Mouse (Mus musculus) kidney, postnatal 0 days (tissue): ENCODE measurements around the gene Cpa5. TPM values are rescaled to one million over a fixed set of nuclear protein-coding genes. Genes with fewer than 3 reads are reported as not detected.

Experiments used
- ATAC-seq: fragments of 200-750 bp; cut with Nextera tagmentation; replicated peaks from 2 replicates; pipeline ENCODE4 v1.8.0; 2017; ENCODE audit warnings: low read depth, moderate number of reproducible peaks, moderate TSS enrichment, moderate library complexity; ENCODE audit not compliant: low FRiP score
- DNase-seq: peaks from one replicate; pipeline ENCODE4 v3.0.0-alpha.2; 2016; ENCODE audit warnings: low spot score
- H3K27ac ChIP-seq: fragments of 300-500 bp; sonication (generic); 2 replicates; pipeline ENCODE4 v1.5.1; 2014; ENCODE audit warnings: mild to moderate bottlenecking
- H3K27me3 ChIP-seq: fragments of 300-500 bp; sonication (generic); 2 replicates; pipeline ENCODE4 v1.6.1; 2014; ENCODE audit warnings: low read length, mixed read lengths; ENCODE audit not compliant: insufficient read depth
- H3K36me3 ChIP-seq: fragments of 300-500 bp; sonication (generic); 2 replicates; pipeline ENCODE4 v1.6.1; 2014; ENCODE audit warnings: low read length, mixed read lengths; ENCODE audit not compliant: insufficient read depth
- H3K4me1 ChIP-seq: fragments of 300-500 bp; sonication (generic); replicated peaks from 2 replicates; pipeline ENCODE4 v1.6.1; 2014; ENCODE audit warnings: antibody characterized with exemption, low read length, mixed read lengths; ENCODE audit not compliant: insufficient read depth
- H3K4me2 ChIP-seq: fragments of 300-500 bp; sonication (generic); 2 replicates; pipeline ENCODE4 v1.6.1; 2014; ENCODE audit warnings: mild to moderate bottlenecking, low read length, moderate library complexity, mixed read lengths
- H3K4me3 ChIP-seq: fragments of 300-500 bp; sonication (generic); replicated peaks from 2 replicates; pipeline ENCODE4 v1.5.1; 2014; ENCODE audit warnings: low read depth, low read length
- H3K9ac ChIP-seq: fragments of 300-500 bp; sonication (generic); 2 replicates; pipeline ENCODE4 v1.6.1; 2014; ENCODE audit warnings: low read depth, low read length
- H3K9me3 ChIP-seq: fragments of 300-500 bp; sonication (generic); replicated peaks from 2 replicates; pipeline ENCODE4 v1.6.1; 2016; ENCODE audit warnings: low read length, inconsistent platforms, mixed read lengths
- CTCF ChIP-seq: IDR thresholded peaks from 2 replicates; pipeline ENCODE4 v1.5.1; 2016; ENCODE audit warnings: antibody characterized with exemption, low read depth, mild to moderate bottlenecking, moderate library complexity
- WGBS: fragments of 180-500 bp; shearing (Covaris S2); extraction: QIAGEN DNeasy Blood & Tissue Kit; methylation state at CpG from one replicate; pipeline ENCODE4 v1.1.7; 2014; 5-methylcytosine and 5-hydroxymethylcytosine counted together
- polyA plus RNA-seq: library from polyadenylated mRNA; unstranded; fragments of >200 nt; fragmentation: Nextera tagmentation; extraction: Ambion mirVana; gene quantifications from 2 replicates; pipeline ENCODE4 v1.2.1, GENCODE M21; 2015

Gene Cpa5
- polyA plus RNA-seq, 1 experiment from 2014 or later: 0.28 TPM

- Histone ChIP-seq H3K27ac (no peak overlapping the region), H3K4me1 (no peaks in the 10 kb centered on the region), H3K4me3 (no peak overlapping the region), H3K9me3 (no peaks in the 10 kb centered on the region), H3K9ac (no peak overlapping the region), H3K36me3 (no peaks in the 10 kb centered on the region), H3K4me2 (no peak overlapping the region), H3K27me3 (no peaks in the 10 kb centered on the region)
- ATAC-seq (no peak), DNase-seq (peak; percentile 86)
- no peak for TF ChIP-seq CTCF
- WGBS: 33% methylated on average over 3 of the region's 3 CpGs
These were observed 10.8 kb upstream of the Cpa5 start for GRCm38 (mm10) chr6:30600033-30600432.

- no peaks in the 10 kb centered on the region for H3K36me3 ChIP-seq
- DNase-seq (no peak), ATAC-seq (no peak)
- H3K9me3 ChIP-seq: no peaks in the 10 kb centered on the region
- no peaks in the 10 kb centered on the region for H3K27me3 ChIP-seq
- H3K9ac ChIP-seq: no peak overlapping the region
- no peak overlapping the region for H3K4me3 ChIP-seq
- TF ChIP-seq CTCF: no peak
- H3K4me2 ChIP-seq: no peak overlapping the region
- H3K27ac ChIP-seq: no peak overlapping the region
- no peaks in the 10 kb centered on the region for H3K4me1 ChIP-seq
- WGBS: 81% methylated on average over 1 of the region's 1 CpGs
These were observed 9.8 kb upstream of the Cpa5 start for GRCm38 (mm10) chr6:30600995-30601394.

- Histone ChIP-seq H3K9me3 (no peaks in the 10 kb centered on the region), H3K27ac (no peak overlapping the region), H3K4me1 (0 out of 2 replicates have a peak, but pooled peaks cover 2% of the 10 kb centered on the region), H3K9ac (no peak overlapping the region), H3K4me2 (no peak overlapping the region), H3K27me3 (no peaks in the 10 kb centered on the region), H3K36me3 (no peaks in the 10 kb centered on the region), H3K4me3 (no peak overlapping the region)
- DNase-seq: no peak
- no peak for ATAC-seq
- 45% methylated on average over 7 of the region's 7 CpGs for WGBS
- TF ChIP-seq CTCF: no peak
These were observed 6.4 kb upstream of the Cpa5 start for GRCm38 (mm10) chr6:30604342-30604867.

DNA sequence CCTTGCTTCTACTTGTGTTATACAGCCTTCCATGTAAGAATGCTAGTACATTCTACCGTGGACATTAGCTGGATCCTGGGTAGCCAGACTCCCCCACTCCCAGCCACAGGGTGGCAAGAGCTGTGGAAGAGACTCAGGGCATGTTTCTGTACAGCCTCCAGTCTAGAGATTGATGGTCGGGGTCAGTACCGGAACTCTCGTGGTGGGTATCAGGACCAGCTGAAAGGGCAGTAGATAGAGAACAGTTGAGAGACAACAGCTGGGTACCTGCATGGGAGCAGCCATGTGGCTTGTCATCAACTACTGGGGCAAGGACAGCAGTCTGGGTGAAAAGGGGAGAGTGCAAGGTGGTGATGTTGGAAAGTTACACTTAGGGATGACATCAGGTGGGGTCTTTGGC, 5.7 kb upstream of the Cpa5 start:
- WGBS: 78% methylated on average over 4 of the region's 4 CpGs
- no peak overlapping the region for H3K27ac ChIP-seq
- no peak overlapping the region for H3K9ac ChIP-seq
- DNase-seq (no peak), ATAC-seq (no peak)
- no peak overlapping the region for H3K4me2 ChIP-seq
- H3K4me1 ChIP-seq: 0 out of 2 replicates have a peak, but pooled peaks cover 2% of the 10 kb centered on the region
- H3K36me3 ChIP-seq: no peaks in the 10 kb centered on the region
- no peak overlapping the region for H3K4me3 ChIP-seq
- H3K27me3 ChIP-seq: no peaks in the 10 kb centered on the region
- no peaks in the 10 kb centered on the region for H3K9me3 ChIP-seq
- TF ChIP-seq CTCF: no peak

- no peak for ATAC-seq
- Histone ChIP-seq H3K4me3 (no peak overlapping the region), H3K27me3 (no peaks in the 10 kb centered on the region), H3K36me3 (no peaks in the 10 kb centered on the region), H3K4me1 (0 out of 2 replicates have a peak, but pooled peaks cover 2% of the 10 kb centered on the region), H3K9me3 (no peaks in the 10 kb centered on the region), H3K27ac (no peak overlapping the region), H3K9ac (no peak overlapping the region), H3K4me2 (no peak overlapping the region)
- 63% methylated on average over 5 of the region's 5 CpGs for WGBS
- no peak for TF ChIP-seq CTCF
- DNase-seq: no peak
These were observed 5.1 kb upstream of the Cpa5 start for GRCm38 (mm10) chr6:30605672-30606071.

- Histone ChIP-seq H3K9ac (no peak overlapping the region), H3K4me1 (peaks cover 3% of the 10 kb centered on the region), H3K27ac (no peak overlapping the region), H3K4me3 (no peak overlapping the region), H3K4me2 (no peak overlapping the region), H3K36me3 (no peaks in the 10 kb centered on the region), H3K27me3 (no peaks in the 10 kb centered on the region), H3K9me3 (no peaks in the 10 kb centered on the region)
- TF ChIP-seq CTCF: no peak
- DNase-seq: no peak
- WGBS: 67% methylated on average over 5 of the region's 5 CpGs
- no peak for ATAC-seq
These were observed 402 bp downstream of the Cpa5 start for GRCm38 (mm10) chr6:30611212-30611611.

DNA sequence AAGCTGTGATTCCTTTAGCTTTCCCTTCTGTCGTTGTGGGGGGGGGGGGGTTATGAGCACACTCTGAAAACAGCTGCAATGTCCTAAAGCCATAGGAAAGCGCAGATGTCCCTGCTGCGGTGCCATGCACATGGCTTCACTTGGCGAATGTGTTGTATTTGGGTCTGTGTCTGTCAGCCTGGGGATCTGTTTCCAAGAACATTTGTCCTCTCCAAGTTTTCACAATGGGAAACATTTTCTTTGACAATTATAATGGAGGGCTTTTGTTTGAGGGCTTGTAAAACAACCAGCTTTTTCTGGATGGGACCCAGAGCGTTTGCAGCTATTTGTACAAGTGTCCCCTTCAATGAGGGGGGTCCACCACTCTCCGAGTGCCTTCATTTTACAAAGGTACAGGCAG, 3.4 kb downstream of the Cpa5 start:
- DNase-seq: no peak
- WGBS: 88% methylated on average over 6 of the region's 6 CpGs

More for the DNA sequence above, 3.4 kb downstream of the Cpa5 start:
- Histone ChIP-seq H3K27me3 (no peaks in the 10 kb centered on the region), H3K36me3 (no peaks in the 10 kb centered on the region), H3K4me3 (no peak overlapping the region), H3K9ac (no peak overlapping the region), H3K27ac (no peak overlapping the region), H3K4me2 (no peak overlapping the region), H3K9me3 (no peaks in the 10 kb centered on the region), H3K4me1 (peaks cover 20% of the 10 kb centered on the region)
- ATAC-seq: no peak
- TF ChIP-seq CTCF: no peak
